Mouse (Mus musculus): ENCODE measurements around the gene Olfr689. TPM values are rescaled to one million over a fixed set of nuclear protein-coding genes. Genes with fewer than 3 reads are reported as not detected.
"Not testable (repeated sequence)": the region's sequence is repeated elsewhere in the genome, so short reads cannot be mapped to it uniquely, and the experiment has no call there.

Gene Olfr689
- not detected in 2 replicates for polyA plus RNA-seq (2015; fragmentation: Nextera tagmentation; extraction: Ambion mirVana)

DNA sequence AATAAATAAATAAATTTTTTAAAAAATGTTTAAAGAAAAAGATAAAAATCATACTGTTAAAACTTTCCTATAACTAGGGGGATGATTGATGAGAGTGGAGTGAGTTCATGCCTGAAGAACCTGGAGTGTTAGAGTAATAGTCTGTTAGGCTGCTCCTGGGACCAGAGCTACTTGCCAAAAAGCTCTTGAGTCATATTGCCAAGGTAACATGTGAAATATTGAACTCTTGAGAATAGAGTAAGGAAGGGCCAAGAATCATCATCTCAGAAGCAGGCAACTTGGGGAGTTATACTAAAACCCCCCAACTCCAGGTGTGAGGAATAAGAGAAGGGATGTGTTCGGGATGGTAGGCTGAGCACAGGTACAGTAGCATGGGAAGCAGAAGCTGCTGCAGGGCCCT lies at the start of gene Olfr689:
Olfr689 (plus strand) TSS at position 301 of the 400 bp plus-strand sequence.
- Histone ChIP-seq H3K27ac (ENCODE audit: low read length) (no peak within 1 kb of the TSS), H3K9me3 (replicated peaks; ENCODE audit: control insufficient read depth, low read length) (no peaks in the 10 kb centered on the region), H3K27me3 (ENCODE audit: control insufficient read depth, insufficient read depth, low read depth, low read length) (no peaks in the 10 kb centered on the region), H3K4me1 (ENCODE audit: control insufficient read depth, low read depth, low read length) (no peaks in the 10 kb centered on the region), H3K9ac (ENCODE audit: low read depth, low read length) (no peak within 1 kb of the TSS), H3K4me3 (ENCODE audit: low read depth, low read length) (no peak within 1 kb of the TSS), H3K4me2 (ENCODE audit: low read depth, low read length) (no peak within 1 kb of the TSS), H3K36me3 (ENCODE audit: control insufficient read depth, insufficient read depth) (no peaks in the 10 kb centered on the region)
- no peak for ATAC-seq (ENCODE audit: low read depth)
- WGBS (ENCODE audit: insufficient replicate concordance): 40% methylated on average over 1 of the region's 1 CpGs

DNA sequence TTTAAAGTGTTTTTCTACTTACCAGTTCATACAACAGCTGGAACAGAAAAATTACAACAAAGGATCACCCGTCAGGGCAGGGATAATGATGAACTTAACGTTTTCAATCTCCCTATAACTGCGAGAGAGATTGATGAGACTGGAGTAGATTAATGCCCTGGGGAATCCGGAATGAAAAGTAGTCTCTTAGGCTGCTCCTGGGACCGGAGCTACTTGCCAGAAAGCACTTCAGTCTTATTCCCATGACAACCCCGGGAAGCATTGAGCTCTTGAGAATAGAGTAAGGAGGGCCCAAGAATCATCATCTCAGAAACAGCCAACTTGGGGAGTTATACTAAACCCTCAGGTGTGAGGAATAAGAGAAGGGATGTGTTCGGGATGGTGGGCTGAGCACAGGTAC lies 38.5 kb upstream of the Olfr689 start:
- no peak overlapping the region for H3K27ac ChIP-seq (ENCODE audit: low read length)
- H3K36me3 ChIP-seq (ENCODE audit: control insufficient read depth, insufficient read depth): no peaks in the 10 kb centered on the region
- no peak overlapping the region for H3K9ac ChIP-seq (ENCODE audit: low read depth, low read length)
- WGBS (ENCODE audit: insufficient replicate concordance): 48% methylated on average over 7 of the region's 7 CpGs
- H3K4me3 ChIP-seq (ENCODE audit: low read depth, low read length): no peak overlapping the region
- no peaks in the 10 kb centered on the region for H3K27me3 ChIP-seq (ENCODE audit: control insufficient read depth, insufficient read depth, low read depth, low read length)
- H3K4me2 ChIP-seq (ENCODE audit: low read depth, low read length): no peak overlapping the region
- ATAC-seq (ENCODE audit: low read depth): no peak
- no peaks in the 10 kb centered on the region for H3K9me3 ChIP-seq (replicated peaks; ENCODE audit: control insufficient read depth, low read length)
- H3K4me1 ChIP-seq (ENCODE audit: control insufficient read depth, low read depth, low read length): no peaks in the 10 kb centered on the region

GRCm38 (mm10) chr7:105287795-105288194 lies 23.2 kb upstream of the Olfr689 start, which contains the start of gene Olfr688:
Gene Olfr688 (plus strand): TSS chr7:105288095.
- ATAC-seq (ENCODE audit: low read depth): no peak
- 48% methylated on average over 6 of the region's 6 CpGs for WGBS (ENCODE audit: insufficient replicate concordance)
- no peak within 1 kb of the TSS for H3K9ac ChIP-seq (ENCODE audit: low read depth, low read length)

GRCm38 (mm10) chr7:105290051-105290450 lies 20.9 kb upstream of the Olfr689 start:
- H3K4me3 ChIP-seq (ENCODE audit: low read depth, low read length): no peak overlapping the region
- H3K27ac ChIP-seq (ENCODE audit: low read length): no peak overlapping the region
- no peak overlapping the region for H3K9ac ChIP-seq (ENCODE audit: low read depth, low read length)
- no peaks in the 10 kb centered on the region for H3K4me1 ChIP-seq (ENCODE audit: control insufficient read depth, low read depth, low read length)
- H3K4me2 ChIP-seq (ENCODE audit: low read depth, low read length): no peak overlapping the region
- no peaks in the 10 kb centered on the region for H3K9me3 ChIP-seq (replicated peaks; ENCODE audit: control insufficient read depth, low read length)
- H3K27me3 ChIP-seq (ENCODE audit: control insufficient read depth, insufficient read depth, low read depth, low read length): no peaks in the 10 kb centered on the region
- H3K36me3 ChIP-seq (ENCODE audit: control insufficient read depth, insufficient read depth): no peaks in the 10 kb centered on the region
- ATAC-seq (ENCODE audit: low read depth): no peak

More at GRCm38 (mm10) chr7:105287795-105288194, 23.2 kb upstream of the Olfr689 start, which contains the start of gene Olfr688:
- no peaks in the 10 kb centered on the region for H3K4me1 ChIP-seq (ENCODE audit: control insufficient read depth, low read depth, low read length)
- no peaks in the 10 kb centered on the region for H3K36me3 ChIP-seq (ENCODE audit: control insufficient read depth, insufficient read depth)
- H3K27me3 ChIP-seq (ENCODE audit: control insufficient read depth, insufficient read depth, low read depth, low read length): no peaks in the 10 kb centered on the region
- no peak within 1 kb of the TSS for H3K27ac ChIP-seq (ENCODE audit: low read length)
- H3K4me2 ChIP-seq (ENCODE audit: low read depth, low read length): no peak within 1 kb of the TSS
- no peak within 1 kb of the TSS for H3K4me3 ChIP-seq (ENCODE audit: low read depth, low read length)
- no peaks in the 10 kb centered on the region for H3K9me3 ChIP-seq (replicated peaks; ENCODE audit: control insufficient read depth, low read length)

- no peak for ATAC-seq (ENCODE audit: low read depth)
- H3K9me3 ChIP-seq (replicated peaks; ENCODE audit: control insufficient read depth, low read length): no peaks in the 10 kb centered on the region
- no peak overlapping the region for H3K9ac ChIP-seq (ENCODE audit: low read depth, low read length)
- no peak overlapping the region for H3K4me2 ChIP-seq (ENCODE audit: low read depth, low read length)
- WGBS (ENCODE audit: insufficient replicate concordance): 47% methylated on average over 2 of the region's 2 CpGs
- H3K4me1 ChIP-seq (ENCODE audit: control insufficient read depth, low read depth, low read length): no peaks in the 10 kb centered on the region
- no peaks in the 10 kb centered on the region for H3K36me3 ChIP-seq (ENCODE audit: control insufficient read depth, insufficient read depth)
- H3K4me3 ChIP-seq (ENCODE audit: low read depth, low read length): no peak overlapping the region
- H3K27ac ChIP-seq (ENCODE audit: low read length): no peak overlapping the region
- no peaks in the 10 kb centered on the region for H3K27me3 ChIP-seq (ENCODE audit: control insufficient read depth, insufficient read depth, low read depth, low read length)
Observed at GRCm38 (mm10) chr7:105325302-105325701, 14.3 kb downstream of the Olfr689 start.

DNA sequence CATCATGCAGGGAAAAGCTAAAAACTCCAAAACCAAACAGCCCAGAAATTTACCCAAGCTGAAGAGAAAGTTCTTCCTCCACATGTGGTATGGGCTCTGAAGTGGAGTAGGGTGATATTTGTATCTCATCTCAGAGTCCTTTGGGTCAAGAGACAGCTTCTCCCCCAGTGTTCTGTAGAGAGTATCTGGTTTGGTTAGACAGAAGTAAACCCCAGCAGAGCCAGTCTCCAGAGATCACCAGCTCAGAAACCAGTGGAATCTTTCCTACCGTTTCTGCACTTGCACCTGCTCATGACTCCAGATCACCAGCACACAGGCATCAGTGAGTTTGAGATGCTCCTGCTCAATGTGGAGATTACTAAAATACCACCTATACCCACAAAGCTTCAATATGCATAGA lies 23.0 kb downstream of the Olfr689 start, which contains the start of gene Olfr690:
Olfr690 (minus strand) TSS at position 101 of the 400 bp plus-strand sequence.
- Histone ChIP-seq H3K9ac (ENCODE audit: low read depth, low read length) (no peak within 1 kb of the TSS), H3K9me3 (replicated peaks; ENCODE audit: control insufficient read depth, low read length) (no peaks in the 10 kb centered on the region)
- WGBS (ENCODE audit: insufficient replicate concordance): 65% methylated on average over 1 of the region's 1 CpGs

GRCm38 (mm10) chr7:105342170-105342569 lies 31.2 kb downstream of the Olfr689 start, which contains the start of gene Olfr691:
Gene Olfr691 (minus strand): TSS chr7:105342270.
- Histone ChIP-seq H3K9ac (ENCODE audit: low read depth, low read length) (no peak within 1 kb of the TSS), H3K36me3 (ENCODE audit: control insufficient read depth, insufficient read depth) (no peaks in the 10 kb centered on the region), H3K4me1 (ENCODE audit: control insufficient read depth, low read depth, low read length) (no peaks in the 10 kb centered on the region), H3K27ac (ENCODE audit: low read length) (no peak within 1 kb of the TSS), H3K27me3 (ENCODE audit: control insufficient read depth, insufficient read depth, low read depth, low read length) (no peaks in the 10 kb centered on the region), H3K4me2 (ENCODE audit: low read depth, low read length) (no peak within 1 kb of the TSS), H3K4me3 (ENCODE audit: low read depth, low read length) (no peak within 1 kb of the TSS), H3K9me3 (replicated peaks; ENCODE audit: control insufficient read depth, low read length) (no peaks in the 10 kb centered on the region)
- WGBS (ENCODE audit: insufficient replicate concordance): 20% methylated on average over 1 of the region's 1 CpGs
- ATAC-seq (ENCODE audit: low read depth): no peak

More for the DNA sequence above, 23.0 kb downstream of the Olfr689 start, which contains the start of gene Olfr690:
- ATAC-seq (ENCODE audit: low read depth): no peak
- Histone ChIP-seq H3K36me3 (ENCODE audit: control insufficient read depth, insufficient read depth) (no peaks in the 10 kb centered on the region), H3K27ac (ENCODE audit: low read length) (no peak within 1 kb of the TSS), H3K27me3 (ENCODE audit: control insufficient read depth, insufficient read depth, low read depth, low read length) (no peaks in the 10 kb centered on the region), H3K4me2 (ENCODE audit: low read depth, low read length) (no peak within 1 kb of the TSS), H3K4me3 (ENCODE audit: low read depth, low read length) (no peak within 1 kb of the TSS), H3K4me1 (ENCODE audit: control insufficient read depth, low read depth, low read length) (no peaks in the 10 kb centered on the region)

DNA sequence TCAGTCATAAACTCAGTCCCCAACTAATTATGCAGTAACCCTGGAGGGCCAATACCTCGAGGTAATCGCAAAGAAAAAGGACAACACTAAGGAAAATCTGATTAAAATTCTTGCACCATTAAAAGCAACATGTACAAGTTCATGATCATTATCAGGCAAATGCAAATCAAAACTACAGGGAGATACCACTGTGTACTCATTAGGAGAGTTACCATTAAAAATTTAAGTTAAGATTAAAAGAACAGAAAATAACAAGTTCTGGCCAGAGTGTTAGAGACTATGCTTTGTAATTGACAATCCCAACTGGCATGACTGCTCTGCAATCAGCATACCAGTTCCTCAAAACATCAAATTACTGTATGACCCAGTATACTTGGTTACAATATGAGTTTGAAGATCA lies 31.8 kb downstream of the Olfr689 start:
- H3K27me3 ChIP-seq (ENCODE audit: control insufficient read depth, insufficient read depth, low read depth, low read length): no peaks in the 10 kb centered on the region
- WGBS (ENCODE audit: insufficient replicate concordance): 56% methylated on average over 2 of the region's 2 CpGs
- H3K9ac ChIP-seq (ENCODE audit: low read depth, low read length): no peak overlapping the region
- no peak for ATAC-seq (ENCODE audit: low read depth)
- H3K9me3 ChIP-seq (replicated peaks; ENCODE audit: control insufficient read depth, low read length): no peaks in the 10 kb centered on the region
- H3K27ac ChIP-seq (ENCODE audit: low read length): no peak overlapping the region
- H3K4me2 ChIP-seq (ENCODE audit: low read depth, low read length): no peak overlapping the region
- no peaks in the 10 kb centered on the region for H3K36me3 ChIP-seq (ENCODE audit: control insufficient read depth, insufficient read depth)
- H3K4me1 ChIP-seq (ENCODE audit: control insufficient read depth, low read depth, low read length): no peaks in the 10 kb centered on the region
- no peak overlapping the region for H3K4me3 ChIP-seq (ENCODE audit: low read depth, low read length)

DNA sequence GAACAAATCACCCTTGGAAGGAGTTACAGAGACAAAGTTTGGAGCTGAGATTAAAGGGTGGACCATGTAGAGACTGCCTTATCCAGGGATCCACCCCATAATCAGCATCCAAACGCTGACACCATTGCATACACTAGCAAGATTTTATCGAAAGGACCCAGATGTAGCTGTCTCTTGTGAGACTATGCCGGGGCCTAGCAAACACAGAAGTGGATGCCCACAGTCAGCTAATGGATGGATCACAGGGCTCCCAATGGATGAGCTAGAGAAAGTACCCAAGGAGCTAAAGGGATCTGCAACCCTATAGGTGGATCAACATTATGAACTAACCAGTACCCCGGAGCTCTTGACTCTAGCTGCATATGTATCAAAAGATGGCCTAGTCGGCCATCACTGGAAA lies 45.1 kb downstream of the Olfr689 start:
- not testable (repeated sequence) for H3K9ac ChIP-seq (ENCODE audit: low read depth, low read length)
- no CpG with 5 or more reads among the region's 5 CpGs for WGBS (ENCODE audit: insufficient replicate concordance)

More for the DNA sequence above, 45.1 kb downstream of the Olfr689 start:
- H3K27ac ChIP-seq (ENCODE audit: low read length); ATAC-seq (ENCODE audit: low read depth); H3K36me3 ChIP-seq (ENCODE audit: control insufficient read depth, insufficient read depth); H3K4me2 ChIP-seq (ENCODE audit: low read depth, low read length); H3K9me3 ChIP-seq (replicated peaks; ENCODE audit: control insufficient read depth, low read length); H3K27me3 ChIP-seq (ENCODE audit: control insufficient read depth, insufficient read depth, low read depth, low read length); H3K4me3 ChIP-seq (ENCODE audit: low read depth, low read length); H3K4me1 ChIP-seq (ENCODE audit: control insufficient read depth, low read depth, low read length): not testable (repeated sequence)
